Mouse (Mus musculus) lung, adult 2 months (tissue): ENCODE measurements around the gene Wbp1.

Experiments
- CTCF ChIP-seq: fragments of 200-500 bp; IDR thresholded peaks from 2 replicates; pipeline ENCODE4 v1.5.1; 2011; ENCODE audit warnings: mild to moderate bottlenecking, low read length, control low read depth; ENCODE audit not compliant: insufficient read depth
- POLR2A ChIP-seq: fragments of 200-500 bp; IDR thresholded peaks from 2 replicates; pipeline ENCODE4 v1.6.1; 2011; ENCODE audit warnings: low read depth, mild to moderate bottlenecking, control low read depth, low read length, borderline replicate concordance; ENCODE audit errors: extremely low read depth

DNA sequence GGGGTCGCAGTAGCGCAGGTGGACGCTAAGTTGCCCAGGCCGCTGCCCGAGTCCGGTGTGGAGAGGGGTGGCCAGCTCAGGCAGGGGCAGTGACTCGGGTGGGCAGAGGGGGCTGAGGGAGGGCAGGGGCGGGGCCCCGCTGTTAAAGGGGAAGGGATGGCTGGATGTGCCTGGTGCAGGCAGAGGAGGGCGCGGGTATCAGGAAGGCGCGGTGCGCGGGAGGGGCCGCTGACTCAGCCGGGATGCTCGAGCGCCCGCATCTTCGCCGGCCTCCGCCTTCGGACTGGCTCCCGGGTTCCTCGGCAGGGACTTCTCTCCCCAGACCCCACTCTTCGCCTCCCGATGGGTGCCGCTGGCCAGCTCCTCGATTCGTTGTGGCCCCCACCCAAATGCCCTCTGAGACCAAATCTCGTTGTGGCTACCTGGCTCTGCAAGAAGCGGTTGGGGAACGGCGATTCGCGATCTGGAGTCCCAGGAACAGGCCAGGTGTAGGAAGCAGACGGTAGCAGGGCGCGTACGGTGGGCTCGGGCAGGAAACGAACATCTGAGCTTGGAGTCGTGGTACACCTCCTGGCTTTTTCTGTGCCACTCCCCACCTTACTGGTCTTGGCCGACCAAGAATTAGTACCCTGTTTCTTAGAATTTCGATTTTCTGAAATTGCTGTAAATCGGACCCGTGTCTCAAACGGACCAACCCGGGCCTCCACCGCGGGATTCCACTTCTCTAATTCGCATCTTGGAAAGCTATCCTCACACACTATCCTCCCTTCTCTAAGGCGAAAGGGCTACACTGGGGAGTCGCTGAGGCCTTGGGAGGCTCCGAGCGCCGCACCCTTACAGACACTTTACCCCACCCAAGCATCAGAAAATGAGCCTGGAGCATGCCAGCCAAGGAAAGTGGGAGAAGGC lies 50.8 kb downstream of the Wbp1 start:
- TF ChIP-seq CTCF (no peak), POLR2A (no peak)
